Mouse (Mus musculus) c-Kit-positive CD71-positive TER-119-positive erythroid progenitor cells, embryonic 14.5 days (primary cell): ENCODE measurements around the gene Nat8f4.
"Not testable (repeated sequence)": the region's sequence is repeated elsewhere in the genome, so short reads cannot be mapped to it uniquely, and the experiment has no call there.

Experiments used
- DNase-seq: peaks from one replicate; pipeline ENCODE4 v3.0.0-alpha.2; 2013; ENCODE audit warnings: low spot score

Gene Nat8f4

DNA sequence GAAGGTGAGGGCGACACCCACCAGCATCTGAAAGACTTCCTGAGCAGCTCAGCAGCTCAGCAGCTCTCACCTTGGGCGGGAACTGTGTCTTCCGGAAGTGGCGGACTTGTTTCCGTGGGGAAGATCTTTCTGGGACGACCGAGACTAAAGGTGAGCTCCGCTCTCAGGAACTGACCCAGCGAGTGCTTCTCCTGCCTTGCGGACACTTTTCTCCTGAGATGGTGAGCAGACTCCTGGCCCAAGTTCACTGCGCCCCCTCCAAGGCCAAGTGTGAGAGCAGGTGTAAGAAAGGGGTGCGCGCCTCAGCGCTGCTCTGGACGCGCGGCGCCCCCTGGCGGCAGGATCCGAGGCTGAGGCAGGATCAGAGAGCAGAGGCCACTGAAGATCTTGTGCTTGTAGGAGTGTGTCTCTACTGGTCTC is at the start of gene Nat8f4:
Nat8f4 (minus strand) TSS at position 243 of the 420 bp plus-strand sequence.
- DNase-seq: peak; percentile 34

GRCm38 (mm10) chr6:85948549-85948948 is 43.9 kb upstream of the Nat8f4 start:
- no peak for DNase-seq

DNA sequence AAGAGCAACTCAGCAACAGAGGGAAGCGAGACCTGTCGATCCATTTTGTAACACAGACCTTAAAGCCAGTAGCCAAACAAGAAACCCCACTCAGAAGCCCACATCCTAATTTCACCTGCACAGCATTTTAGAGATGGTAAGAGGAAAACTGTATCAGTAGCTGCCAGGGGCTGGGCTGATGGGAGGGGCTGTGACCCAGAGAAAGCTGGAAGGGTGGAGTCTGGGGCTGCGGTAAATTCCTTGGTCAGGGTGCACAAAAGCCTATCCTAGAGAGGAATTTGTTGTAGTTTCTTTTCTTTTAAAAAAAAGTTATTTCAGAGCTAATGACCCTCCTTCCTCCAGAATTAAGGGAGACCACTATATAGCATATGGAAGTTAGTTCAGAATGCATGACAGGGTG is 37.8 kb upstream of the Nat8f4 start:
- no peak for DNase-seq

DNA sequence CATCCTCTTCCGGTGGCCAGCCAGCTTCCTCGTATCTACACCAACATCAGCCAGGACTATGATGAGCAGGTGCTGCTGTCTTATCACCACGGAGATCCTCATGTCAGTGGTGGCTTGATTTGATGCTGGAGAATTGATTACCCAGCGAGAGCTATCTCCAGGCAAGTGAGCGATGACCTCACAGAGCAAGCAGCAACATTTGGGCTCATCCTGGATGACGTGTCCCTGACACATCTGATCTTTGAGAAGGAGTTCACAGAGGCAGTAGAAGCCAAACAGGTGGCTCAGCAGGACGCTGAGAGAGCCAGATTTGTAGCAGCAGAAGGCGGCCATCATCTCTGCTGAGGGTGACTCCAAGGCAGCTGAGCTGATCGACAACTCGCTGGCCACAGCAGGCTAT is 34.0 kb upstream of the Nat8f4 start:
- DNase-seq: no peak

- peak; percentile 66 for DNase-seq
These were observed 32.1 kb upstream of the Nat8f4 start for GRCm38 (mm10) chr6:85936508-85937465.

GRCm38 (mm10) chr6:85935646-85936045 is 31.0 kb upstream of the Nat8f4 start:
- no peak for DNase-seq

GRCm38 (mm10) chr6:85934047-85934446 is 29.4 kb upstream of the Nat8f4 start:
- DNase-seq: no peak

DNA sequence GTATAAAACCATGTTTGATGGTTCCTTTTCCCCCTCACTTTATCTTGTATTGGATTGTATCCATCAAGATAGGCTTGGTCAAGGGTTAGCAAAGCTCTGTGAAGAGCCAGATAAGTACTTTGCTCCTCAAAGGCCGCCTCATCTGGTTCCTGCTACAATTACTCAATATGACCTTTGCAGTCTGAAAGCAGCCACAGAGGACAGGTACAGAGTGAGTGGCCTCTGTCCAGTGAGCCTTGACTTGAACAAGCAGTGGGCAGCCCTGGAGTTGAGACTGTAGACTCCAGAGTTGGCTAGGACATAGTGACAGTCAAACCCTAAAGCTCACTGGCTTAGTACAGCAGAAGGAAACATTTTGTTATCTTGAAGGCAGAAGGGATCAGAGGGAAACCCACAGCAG is 24.6 kb upstream of the Nat8f4 start:
- no peak for DNase-seq

- DNase-seq: no peak
These were observed 23.1 kb upstream of the Nat8f4 start for GRCm38 (mm10) chr6:85927476-85928464.

DNA sequence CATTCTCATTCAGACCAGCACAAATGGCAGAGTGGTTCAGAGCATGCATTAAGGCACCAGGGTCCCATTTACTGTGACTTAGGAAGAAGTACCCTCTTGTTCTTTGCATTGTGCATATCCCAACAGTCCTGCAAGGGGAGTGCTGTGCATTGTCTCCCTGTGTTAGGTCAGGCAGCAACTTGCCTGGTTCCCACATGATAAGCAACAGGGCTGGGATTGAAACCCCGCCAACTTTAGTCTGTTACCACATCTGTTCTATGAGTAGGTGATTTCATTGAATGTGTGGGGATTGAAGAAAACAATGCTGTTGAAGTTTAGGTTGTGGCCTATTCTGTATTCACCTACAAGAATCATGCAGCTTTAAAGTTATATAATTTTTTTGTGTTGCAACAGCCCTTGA is 22.0 kb upstream of the Nat8f4 start:
- DNase-seq: no peak

GRCm38 (mm10) chr6:85923643-85924042 is 19.0 kb upstream of the Nat8f4 start:
- no peak for DNase-seq

DNA sequence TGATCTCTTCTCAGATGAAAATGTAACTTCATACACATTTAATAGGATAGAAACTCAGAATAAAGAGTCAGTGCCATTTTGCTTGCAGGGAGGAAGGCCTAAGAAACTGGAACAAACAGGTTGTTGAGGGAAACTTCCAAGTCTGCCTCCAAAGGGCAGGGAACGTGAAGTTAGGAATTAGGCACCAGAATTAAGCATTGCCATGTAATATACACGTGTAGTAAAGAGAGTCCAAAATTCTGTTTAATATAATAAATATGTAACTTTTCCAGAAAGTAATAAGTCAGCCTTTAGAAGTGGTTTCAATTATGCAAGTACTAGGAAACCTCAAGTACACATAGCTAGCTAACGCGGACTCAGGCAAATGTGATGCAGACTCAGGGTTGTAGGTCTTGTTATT is 14.7 kb upstream of the Nat8f4 start:
- no peak for DNase-seq

DNA sequence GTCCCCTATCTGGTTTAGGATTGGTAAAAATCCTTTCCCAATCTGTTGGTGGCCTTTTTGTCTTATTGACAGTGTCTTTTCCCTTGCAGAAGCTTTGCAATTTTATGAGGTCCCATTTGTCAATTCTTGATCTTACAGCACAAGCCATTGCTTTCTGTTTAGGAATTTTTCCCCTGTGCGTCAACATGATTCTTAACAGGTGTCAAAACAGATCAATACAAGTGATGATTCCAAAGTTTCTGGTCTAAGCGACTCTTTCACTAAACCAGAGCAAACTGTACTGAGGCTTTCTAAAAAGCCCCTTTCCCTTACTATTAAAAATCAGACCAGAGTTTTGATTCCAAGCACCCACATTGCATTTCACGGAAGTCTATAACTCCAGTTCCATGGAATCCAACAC is 13.7 kb upstream of the Nat8f4 start:
- not testable (repeated sequence) for DNase-seq

DNA sequence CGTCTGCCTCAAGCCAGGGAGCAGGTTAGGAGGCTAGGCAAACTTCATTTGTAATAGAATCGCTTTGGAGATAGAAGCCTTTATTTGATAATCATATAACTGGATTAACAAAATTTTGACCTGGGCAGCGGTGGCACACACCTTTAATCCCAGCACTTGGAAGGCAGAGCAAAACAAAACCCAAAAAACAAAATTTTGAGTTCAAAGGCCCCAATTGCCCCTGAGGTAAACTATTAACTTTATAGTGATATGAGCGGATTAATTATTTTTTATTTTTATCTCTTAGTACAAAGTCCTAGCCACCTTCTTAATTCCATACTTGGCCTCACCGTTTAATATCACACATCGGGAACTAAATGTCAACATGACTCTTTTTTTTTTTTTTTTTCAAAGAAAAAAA is 11.9 kb upstream of the Nat8f4 start:
- no peak for DNase-seq

GRCm38 (mm10) chr6:85915539-85916513 is 11.1 kb upstream of the Nat8f4 start, which contains the start of gene Nat8f1:
Nat8f1 (minus strand) TSS chr6:85915687.
- peak; percentile 85 for DNase-seq

GRCm38 (mm10) chr6:85915141-85915538 is 10.5 kb upstream of the Nat8f4 start:
- no peak for DNase-seq

DNA sequence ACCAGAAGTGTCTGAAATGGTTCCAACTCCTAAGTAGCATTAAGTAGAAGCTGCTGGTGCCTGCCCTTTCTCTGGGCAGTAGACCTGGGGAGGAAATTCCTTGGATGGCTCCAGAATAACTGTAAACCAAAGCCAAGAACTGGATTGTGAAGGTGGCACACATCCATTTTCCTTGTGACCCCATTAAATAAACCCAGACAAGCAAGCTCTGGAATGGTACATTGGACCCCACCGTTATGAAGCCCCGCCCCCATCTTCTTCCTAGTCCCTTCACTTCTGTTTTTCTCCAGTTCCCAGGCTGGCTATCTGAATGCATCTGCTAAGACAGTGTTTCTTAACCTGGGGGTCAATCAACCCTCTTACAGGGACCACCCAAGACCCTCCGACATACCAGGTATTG is 6.9 kb upstream of the Nat8f4 start, which contains the start of gene Tprkb:
Tprkb (plus strand) TSS at position 279 of the 400 bp plus-strand sequence.
- no peak for DNase-seq

- no peak for DNase-seq
These were observed 5.0 kb upstream of the Nat8f4 start for GRCm38 (mm10) chr6:85909704-85910103.

DNA sequence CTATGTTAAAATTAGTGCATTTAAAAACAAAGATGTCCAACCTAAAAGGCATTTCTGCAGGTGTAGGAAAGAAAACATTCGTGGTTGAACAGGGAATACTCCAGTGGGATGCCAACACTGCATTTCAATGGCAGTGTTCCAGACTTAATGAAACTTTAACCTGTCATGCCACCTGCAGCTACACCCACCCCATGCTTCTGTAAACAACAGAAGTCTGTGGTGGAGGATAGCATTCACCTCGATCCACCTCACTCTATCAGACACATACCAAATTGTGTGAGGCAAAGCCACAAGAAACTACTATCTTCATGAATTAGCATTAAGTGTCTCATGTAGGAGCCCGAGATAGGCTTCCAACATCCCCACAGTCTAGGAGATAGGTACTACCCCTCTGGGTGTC is 3.7 kb upstream of the Nat8f4 start:
- no peak for DNase-seq

DNA sequence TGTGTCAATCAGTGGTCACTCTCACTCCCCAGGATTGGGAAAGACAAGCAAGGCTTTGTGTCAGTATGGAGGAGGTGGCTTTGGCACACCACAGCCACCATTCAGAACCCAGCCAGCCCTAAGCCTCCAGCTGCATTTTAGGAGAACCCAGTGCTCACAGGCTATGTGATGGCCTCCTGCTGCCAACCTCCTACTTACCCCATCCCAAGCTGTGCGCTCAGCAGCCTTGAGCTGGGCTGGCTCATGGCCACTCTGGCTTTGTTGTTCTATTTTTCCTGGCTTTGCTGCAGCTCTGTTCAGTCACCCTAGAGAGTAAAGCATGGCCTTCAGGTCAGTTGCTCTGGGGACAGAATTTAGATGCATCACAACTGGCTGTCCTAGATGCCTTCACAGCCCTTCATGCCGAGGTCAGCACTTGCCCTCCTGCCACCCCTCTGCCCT is 2.2 kb upstream of the Nat8f4 start:
- not testable (repeated sequence) for DNase-seq

- no peak for DNase-seq
These were observed 2.4 kb downstream of the Nat8f4 start for GRCm38 (mm10) chr6:85902303-85902702.
